Mouse (Mus musculus) left cerebral cortex, postnatal 14 days (tissue): ENCODE data around the gene Gpsm1. TPM values are rescaled to one million over a fixed set of nuclear protein-coding genes. Genes with fewer than 3 reads are reported as not detected.

Experiments used
- total RNA-seq, 2 experiments: library from RNA; stranded (reverse); gene quantifications; 2 replicates each; pipeline ENCODE4 v1.2.3; 2021

The Gpsm1 gene
- total RNA-seq, 2 experiments from 2014 or later = 60.7 to 64.2 TPM

Other genes with a start within 250 kb of the Gpsm1 start
- gene Nacc2, start 192.3 kb upstream of the Gpsm1 start, total RNA-seq = 10 to 100 TPM; 58.1 to 58.8 TPM
- gene Lhx3, start 107.2 kb upstream of the Gpsm1 start, total RNA-seq = not detected
- 10 to 100 TPM; 22.9 to 23.4 TPM for gene Qsox2, start 78.0 kb upstream of the Gpsm1 start, total RNA-seq
- 1 to 10 TPM in 1 of 2 experiments, under 1 TPM in 1; 0.59 to 1.5 TPM for gene Ccdc187, start 21.0 kb upstream of the Gpsm1 start, total RNA-seq
- 10 to 100 TPM; 25.4 to 28.8 TPM for gene Dnlz, start 36.6 kb downstream of the Gpsm1 start, total RNA-seq
- gene Card9, start 45.4 kb downstream of the Gpsm1 start, total RNA-seq = 1 to 10 TPM; 2.4 to 2.8 TPM
- 10 to 100 TPM; 66.3 to 68.0 TPM for gene Snapc4, start 65.1 kb downstream of the Gpsm1 start, total RNA-seq
- 100 to 1,000 TPM; 172 to 175 TPM for gene Entr1, start 73.8 kb downstream of the Gpsm1 start, total RNA-seq
- 100 to 1,000 TPM; 116 to 117 TPM for gene Pmpca, start 73.8 kb downstream of the Gpsm1 start, total RNA-seq
- gene Inpp5e, start 93.7 kb downstream of the Gpsm1 start, total RNA-seq = 10 to 100 TPM; 18.8 to 20.8 TPM
- gene Sec16a, start 129.7 kb downstream of the Gpsm1 start, total RNA-seq = 10 to 100 TPM; 42.3 to 45.5 TPM
- 10 to 100 TPM; 23.6 to 27.5 TPM for gene Notch1, start 201.1 kb downstream of the Gpsm1 start, total RNA-seq